Mouse (Mus musculus) c-Kit-positive CD71-positive TER-119-positive erythroid progenitor cells, embryonic 14.5 days (primary cell): ENCODE measurements around the gene Tmem98.
A peak's percentile ranks its signal among the peaks of the same experiment; 100 is the strongest.

Experiments used
- DNase-seq: peaks from one replicate; pipeline ENCODE4 v3.0.0-alpha.2; 2013; ENCODE audit warnings: low spot score

The Tmem98 gene

GRCm38 (mm10) chr11:80809993-80810821 is at the start of gene Tmem98:
TSS of gene Tmem98 (plus strand) at chr11:80810175.
- no peak for DNase-seq

- DNase-seq: no peak
Observed at GRCm38 (mm10) chr11:80761285-80761974, 48.5 kb upstream of the Tmem98 start.

GRCm38 (mm10) chr11:80762066-80762465 is 47.9 kb upstream of the Tmem98 start:
- no peak for DNase-seq

- DNase-seq: no peak
Observed at GRCm38 (mm10) chr11:80766068-80766467, 43.9 kb upstream of the Tmem98 start.

- no peak for DNase-seq
Observed at GRCm38 (mm10) chr11:80766472-80767319, 43.3 kb upstream of the Tmem98 start.

GRCm38 (mm10) chr11:80767320-80767617 is 42.7 kb upstream of the Tmem98 start:
- no peak for DNase-seq

GRCm38 (mm10) chr11:80771186-80771585 is 38.8 kb upstream of the Tmem98 start:
- DNase-seq: no peak

GRCm38 (mm10) chr11:80771596-80772250 is 38.3 kb upstream of the Tmem98 start:
- no peak for DNase-seq

GRCm38 (mm10) chr11:80772595-80773210 is 37.3 kb upstream of the Tmem98 start:
- no peak for DNase-seq

GRCm38 (mm10) chr11:80775535-80775934 is 34.4 kb upstream of the Tmem98 start:
- DNase-seq: no peak

GRCm38 (mm10) chr11:80777708-80778107 is 32.3 kb upstream of the Tmem98 start:
- no peak for DNase-seq

GRCm38 (mm10) chr11:80778157-80778556 is 31.8 kb upstream of the Tmem98 start:
- no peak for DNase-seq

GRCm38 (mm10) chr11:80778916-80779526 is 31.0 kb upstream of the Tmem98 start:
- DNase-seq: no peak

- DNase-seq: peak; percentile 86
Observed at GRCm38 (mm10) chr11:80779527-80780344, 30.2 kb upstream of the Tmem98 start, which contains the start of gene Myo1d. TSS of gene Myo1d (minus strand) at chr11:80780025.

GRCm38 (mm10) chr11:80781535-80781934 is 28.4 kb upstream of the Tmem98 start:
- DNase-seq: no peak

GRCm38 (mm10) chr11:80783460-80783859 is 26.5 kb upstream of the Tmem98 start:
- peak; percentile 57 for DNase-seq

- peak; percentile 75 for DNase-seq
Observed at GRCm38 (mm10) chr11:80784294-80784743, 25.7 kb upstream of the Tmem98 start.

- no peak for DNase-seq
Observed at GRCm38 (mm10) chr11:80785672-80786071, 24.3 kb upstream of the Tmem98 start.

GRCm38 (mm10) chr11:80789647-80790240 is 20.2 kb upstream of the Tmem98 start:
- DNase-seq: no peak

- DNase-seq: no peak
Observed at GRCm38 (mm10) chr11:80790413-80790812, 19.6 kb upstream of the Tmem98 start.
